Mouse (Mus musculus) lung, postnatal 36 days (tissue): ENCODE measurements around the gene Uck2.

ENCODE experiments used
- DNase-seq: peaks from one replicate; pipeline ENCODE4 v3.0.0; 2022; ENCODE audit warnings: mixed read lengths

Gene Uck2

DNA sequence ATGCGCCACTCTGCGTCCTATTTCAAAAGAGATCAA lies at the start of gene Uck2:
Uck2 (minus strand) TSS at position 1 of the 36 bp plus-strand sequence.
- no peak for DNase-seq

DNA sequence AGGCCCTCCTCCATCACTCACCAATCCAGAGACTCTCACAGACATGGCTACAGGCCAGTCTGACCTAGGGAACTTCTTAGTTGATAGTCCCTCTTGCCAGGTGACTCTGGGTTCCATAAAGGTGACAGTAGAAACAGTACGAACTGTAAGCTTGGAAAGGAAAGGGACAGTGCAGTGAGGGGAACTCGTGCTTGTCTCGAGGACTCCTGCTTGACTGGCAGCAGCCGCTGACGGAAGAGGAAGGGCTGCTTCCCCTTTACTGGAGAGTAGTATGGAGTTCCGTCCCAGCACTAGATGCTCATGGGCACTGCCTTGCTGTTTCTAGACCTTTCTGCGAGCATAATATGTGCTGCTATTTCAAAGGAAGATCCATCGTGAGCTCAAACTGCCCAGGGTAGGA lies 46.0 kb upstream of the Uck2 start:
- DNase-seq, result peak; percentile 40

DNA sequence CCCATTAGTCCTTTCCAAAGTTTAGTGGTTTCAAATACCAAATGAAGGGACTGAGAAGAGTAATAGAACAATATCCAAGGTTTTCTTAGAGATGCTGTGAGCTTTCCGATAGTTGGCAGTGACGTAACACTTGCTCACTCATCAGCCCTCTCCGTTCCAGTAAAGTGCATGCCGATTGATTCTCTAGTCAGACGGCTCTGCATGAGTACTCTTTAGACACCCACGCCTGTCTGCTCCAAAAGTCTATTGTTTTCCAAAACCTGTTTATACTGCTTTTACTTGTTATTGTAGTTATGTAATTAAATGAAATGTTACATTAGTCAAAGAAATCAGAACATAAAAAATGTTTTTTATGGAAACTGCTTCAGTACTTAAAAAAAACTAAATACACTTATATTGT lies 43.7 kb upstream of the Uck2 start:
- no peak for DNase-seq

DNA sequence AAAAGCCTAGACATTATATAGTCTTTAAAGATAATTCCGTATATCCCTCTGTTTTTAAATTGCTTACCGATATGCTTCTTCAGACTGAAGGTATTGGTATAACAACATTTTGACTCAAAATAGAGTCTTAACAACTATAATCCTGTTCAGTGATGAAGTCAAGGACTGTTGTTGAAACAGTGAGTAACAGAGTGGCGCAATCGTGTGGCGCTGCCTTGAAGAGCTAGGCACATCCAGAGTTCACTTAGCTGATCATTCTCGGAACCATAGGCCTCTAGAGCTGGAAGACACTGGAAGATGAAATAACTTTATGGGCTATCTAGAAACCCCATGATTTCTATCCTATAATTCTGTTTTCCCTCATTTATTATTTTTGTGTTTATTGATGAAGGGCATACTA lies 36.6 kb upstream of the Uck2 start:
- DNase-seq, result no peak

DNA sequence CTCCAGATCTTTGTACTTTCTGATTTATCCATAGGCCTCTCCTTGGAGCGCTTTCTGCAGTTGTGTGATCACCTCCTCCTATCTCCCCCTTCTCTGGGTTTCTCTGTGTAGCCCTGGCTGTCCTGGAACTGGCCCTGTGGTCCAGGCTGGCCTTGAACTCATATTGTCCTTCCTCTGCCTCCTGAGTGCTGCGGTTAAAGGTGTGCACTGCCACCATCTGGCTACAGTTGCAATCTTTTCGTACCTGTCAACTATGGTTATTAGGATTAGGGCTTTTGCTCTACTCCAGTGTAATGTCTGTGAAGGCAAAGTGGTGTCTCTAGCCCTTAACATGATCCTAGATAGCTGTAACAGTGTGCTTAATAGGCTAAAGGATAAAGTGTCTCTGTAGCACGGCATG lies 28.1 kb upstream of the Uck2 start:
- no peak for DNase-seq

DNA sequence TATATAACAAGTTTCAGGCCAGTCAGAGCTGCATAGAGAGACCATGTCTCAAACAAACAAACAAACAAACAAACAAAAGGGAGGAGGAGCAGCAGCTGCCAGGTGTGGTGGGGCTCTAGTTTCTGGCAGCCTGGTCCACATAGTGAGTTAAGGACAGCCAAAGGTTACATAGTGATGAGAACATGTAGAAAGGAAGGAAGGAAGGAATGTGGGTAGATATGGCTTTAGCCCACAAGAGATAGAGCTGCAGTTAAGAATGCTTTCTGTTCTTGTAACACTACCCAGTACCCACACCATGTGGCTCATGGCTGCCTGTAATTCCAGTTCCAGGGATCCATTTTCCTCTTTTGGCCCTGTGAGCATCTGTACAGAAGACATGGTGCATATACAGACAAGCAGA lies 27.2 kb upstream of the Uck2 start:
- no peak for DNase-seq

DNA sequence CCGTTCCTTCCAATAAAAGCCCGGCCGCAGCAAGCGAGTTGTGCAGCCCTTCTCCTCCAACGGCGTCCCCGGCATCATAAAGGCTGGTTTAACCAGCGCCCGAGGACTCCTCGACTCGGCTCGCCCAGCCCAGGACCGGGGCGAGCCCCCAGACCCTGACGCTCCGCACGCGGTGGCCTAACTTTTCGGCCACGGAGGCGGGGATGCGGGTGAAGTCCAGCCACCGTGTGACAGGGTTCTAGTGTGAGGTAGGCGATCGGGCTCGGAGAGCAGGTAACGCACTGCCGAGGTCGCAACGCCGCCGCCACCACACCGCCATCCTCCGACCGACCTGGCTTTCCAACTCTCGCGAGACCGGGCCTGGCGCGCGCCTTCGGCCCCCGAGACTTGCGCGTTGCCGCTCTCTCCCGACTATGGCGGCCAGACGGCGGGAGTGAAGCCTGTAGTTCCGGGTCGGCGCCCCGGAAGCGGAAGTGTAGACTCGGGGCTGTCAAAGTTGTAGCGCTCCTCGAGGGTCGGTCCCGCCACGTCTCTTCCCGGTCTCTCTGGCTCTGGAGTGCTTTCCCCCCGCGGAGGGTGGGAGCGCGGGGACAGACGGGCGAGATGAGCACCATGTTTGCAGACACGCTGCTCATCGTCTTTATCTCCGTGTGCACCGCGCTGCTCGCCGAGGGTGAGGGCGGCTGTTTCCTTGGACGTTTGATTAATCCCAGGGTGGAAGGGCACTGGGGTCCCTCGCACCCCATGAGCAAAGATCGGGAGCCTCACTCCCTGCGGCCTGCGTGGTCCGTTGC lies 23.3 kb upstream of the Uck2 start, which contains the start of gene Tmco1:
Tmco1 (plus strand) TSS at position 118 of the 794 bp plus-strand sequence.
- DNase-seq, result peak; percentile 98

DNA sequence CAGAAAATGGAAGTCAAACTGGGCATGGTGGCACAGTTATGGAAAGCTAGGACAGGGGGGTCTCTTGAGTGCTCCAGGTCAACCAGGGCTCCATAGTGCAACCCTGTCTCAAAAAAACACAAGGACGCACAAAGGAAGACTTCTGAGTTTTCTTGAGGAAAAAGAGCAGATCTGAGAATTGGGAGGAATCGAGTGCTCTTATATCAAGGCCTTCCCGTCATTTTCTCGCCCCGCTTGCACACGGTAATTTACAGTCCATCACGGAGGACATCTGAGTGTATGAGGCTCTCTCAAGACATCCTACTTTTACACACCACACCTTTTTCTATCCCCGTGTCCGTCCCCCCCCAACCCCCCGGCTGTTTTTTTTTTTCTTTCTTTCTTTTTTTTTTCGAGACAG lies 22.6 kb upstream of the Uck2 start:
- no peak for DNase-seq

DNA sequence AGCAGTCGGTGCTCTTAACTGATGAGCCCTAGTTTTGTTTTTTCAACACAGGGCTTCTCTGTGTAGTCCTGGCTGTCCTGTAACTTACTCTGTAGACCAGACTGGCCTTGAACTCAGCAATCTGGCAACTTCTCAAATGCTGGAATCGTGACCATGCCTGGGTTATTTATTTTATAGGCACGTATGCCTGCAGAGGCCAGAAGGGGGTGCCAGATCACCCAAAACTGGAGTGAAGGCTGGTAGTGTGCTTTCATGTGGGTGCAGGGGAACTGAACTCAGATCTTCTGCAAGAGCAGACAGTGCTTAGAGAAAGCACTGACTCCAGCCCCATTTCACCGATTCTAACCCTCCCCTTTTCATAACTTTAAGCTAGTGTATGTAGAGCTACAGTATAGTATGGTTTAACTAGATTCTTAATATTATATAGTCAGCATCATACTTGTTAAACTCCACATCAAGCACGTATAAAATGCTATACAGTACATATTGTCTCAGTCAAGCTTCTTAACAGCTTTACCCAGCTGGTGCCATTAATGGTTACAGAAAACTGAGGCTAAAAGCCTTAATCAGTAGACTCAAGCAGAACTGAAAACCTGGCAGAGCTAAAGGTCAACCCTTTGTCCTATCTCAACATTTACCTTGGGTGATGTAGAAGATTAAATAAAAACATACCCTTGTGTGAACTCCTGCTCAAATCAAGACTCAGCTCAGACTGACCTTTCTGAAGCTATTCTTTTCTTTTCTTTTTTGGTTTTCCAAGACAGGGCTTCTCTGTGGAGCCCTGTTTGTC lies 21.5 kb upstream of the Uck2 start:
- peak; percentile 80 for DNase-seq

DNA sequence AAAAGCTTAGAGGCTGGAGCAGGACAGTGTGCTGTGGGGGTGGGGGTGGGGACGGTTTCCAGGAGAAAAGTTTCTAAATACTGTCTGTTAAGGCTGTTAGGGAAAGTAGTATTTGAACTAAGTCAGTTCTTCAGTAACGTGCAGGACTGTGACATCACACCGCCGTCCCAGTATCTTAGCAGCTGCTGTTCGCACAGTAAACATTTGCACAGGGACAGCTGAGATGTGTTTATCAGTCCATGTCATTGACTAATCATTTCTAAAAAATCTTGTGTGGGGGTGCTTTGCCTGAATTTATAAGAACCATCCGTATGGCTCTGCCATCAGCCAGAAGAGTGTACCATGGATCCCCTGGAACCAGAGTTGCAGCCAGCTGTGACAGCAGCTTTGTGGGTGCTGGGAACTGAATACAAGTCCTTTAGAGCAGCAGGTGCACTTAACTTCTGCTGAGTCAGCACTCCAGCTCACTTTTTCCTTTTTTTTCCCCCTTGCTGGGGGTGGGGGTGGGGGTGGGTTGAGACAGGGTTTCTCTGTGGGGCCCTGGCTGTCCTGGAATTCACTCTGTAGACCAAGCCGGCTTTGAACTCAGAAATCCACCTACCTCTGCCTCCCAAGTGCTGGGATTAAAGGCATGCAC lies 20.5 kb upstream of the Uck2 start:
- DNase-seq, result no peak

DNA sequence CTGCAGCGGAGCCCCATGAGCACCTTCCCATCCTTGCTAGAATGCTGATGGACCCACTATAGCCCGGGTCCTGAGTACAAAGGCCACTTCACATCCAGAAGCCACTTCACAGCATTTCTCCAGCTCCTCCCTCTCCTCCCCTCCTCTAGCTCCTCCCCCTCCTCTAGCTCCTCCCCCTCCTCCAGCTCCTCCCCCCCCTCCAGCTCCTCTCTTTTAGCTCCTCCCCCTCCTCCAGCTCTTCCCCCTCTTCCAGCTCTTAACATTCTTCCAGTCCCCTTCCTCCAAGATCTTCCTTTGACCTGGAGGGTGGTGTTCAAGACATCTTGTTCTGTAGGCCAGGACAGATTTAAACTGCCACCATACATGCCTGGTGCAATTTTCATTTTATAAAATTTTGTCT lies 15.0 kb upstream of the Uck2 start:
- DNase-seq, result no peak

DNA sequence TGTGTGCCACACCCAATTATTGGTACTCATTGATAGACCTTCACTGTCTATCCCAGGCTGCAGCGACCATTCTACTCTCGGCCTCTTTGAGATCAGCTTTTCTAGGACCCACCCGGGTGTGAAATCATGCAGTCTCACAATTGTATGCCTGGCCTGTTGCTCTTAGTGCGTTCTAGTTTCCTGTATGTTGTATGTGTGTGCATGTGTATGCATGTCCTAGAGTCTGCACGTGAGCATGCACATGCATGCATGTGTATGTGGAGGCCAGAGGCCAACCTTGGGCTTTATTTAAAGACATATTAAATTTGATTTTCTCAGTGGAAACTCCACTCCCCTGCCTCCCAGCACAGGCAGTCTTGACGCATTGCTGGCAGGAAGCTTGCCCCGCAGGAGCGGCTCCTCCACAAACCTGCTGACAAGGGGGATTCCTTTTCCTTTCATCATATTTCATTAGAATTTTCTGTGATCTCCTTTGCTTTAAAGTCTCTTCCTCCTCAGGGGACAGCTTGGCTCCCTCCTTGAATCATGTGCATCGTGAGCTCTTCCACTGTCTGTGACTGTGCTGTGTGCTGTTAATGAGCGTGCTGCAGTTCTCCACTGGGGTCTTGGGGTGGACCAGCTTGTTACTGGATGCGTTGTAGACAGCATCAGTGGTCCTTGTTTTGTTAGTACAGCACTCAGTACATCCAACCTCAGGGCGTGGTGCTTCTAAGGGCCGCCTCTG lies 10.7 kb upstream of the Uck2 start:
- no peak for DNase-seq

DNA sequence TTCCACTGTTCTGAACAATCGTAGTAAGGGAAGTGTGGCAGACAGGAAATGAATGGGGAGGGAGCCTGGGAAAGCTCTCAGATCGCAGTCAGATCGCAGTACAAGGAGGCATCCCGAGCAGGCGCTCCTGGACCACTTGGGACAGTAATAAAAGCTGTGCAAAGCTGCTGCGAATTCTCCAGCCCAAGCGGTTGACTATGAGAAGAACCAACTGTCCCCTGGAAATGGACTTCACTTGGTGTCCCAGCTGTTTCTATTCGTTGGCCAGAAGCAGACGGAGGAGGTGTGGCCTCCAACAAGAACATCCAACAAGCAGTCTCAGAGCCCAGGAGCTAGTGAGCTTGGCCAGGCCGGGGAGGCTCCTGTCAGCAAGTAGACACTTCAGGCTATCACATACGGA lies 7.3 kb upstream of the Uck2 start:
- DNase-seq, result peak; percentile 73

DNA sequence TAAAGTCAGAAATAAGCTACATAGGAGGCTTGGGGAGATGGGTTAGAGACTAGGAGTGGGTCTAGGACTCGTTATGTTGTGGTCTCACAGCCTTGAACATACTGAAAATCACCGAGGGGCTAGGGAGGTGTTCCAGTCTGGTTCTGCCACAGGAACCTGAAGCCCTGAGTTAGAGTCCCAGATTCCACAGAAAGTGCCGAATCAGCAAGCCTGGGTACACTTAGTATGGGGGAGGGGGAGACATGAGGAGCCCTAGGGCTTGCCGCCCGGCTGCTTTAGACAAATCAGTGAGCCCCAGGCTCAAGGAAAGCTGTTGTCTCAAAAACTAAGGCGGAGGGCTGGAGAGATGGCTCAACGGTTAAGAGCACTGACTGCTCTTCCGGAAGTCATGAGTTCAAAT lies 6.5 kb upstream of the Uck2 start:
- DNase-seq, result no peak

DNA sequence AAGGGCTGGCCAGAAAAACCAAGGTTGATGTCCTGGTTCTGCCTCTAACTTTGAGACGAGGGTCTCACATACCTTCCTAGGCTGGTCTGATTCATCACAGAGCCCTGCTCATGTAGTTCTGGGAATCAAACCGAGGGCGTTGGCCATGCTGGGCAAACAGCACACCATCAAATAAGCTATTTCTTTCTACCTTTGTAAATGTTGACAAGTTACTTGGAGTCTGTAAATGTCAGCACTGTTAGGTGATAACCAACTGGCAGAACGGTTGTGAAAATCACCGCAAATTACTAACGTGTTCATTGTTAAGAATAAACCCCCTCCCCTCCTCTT lies 5.1 kb upstream of the Uck2 start:
- DNase-seq, result no peak

DNA sequence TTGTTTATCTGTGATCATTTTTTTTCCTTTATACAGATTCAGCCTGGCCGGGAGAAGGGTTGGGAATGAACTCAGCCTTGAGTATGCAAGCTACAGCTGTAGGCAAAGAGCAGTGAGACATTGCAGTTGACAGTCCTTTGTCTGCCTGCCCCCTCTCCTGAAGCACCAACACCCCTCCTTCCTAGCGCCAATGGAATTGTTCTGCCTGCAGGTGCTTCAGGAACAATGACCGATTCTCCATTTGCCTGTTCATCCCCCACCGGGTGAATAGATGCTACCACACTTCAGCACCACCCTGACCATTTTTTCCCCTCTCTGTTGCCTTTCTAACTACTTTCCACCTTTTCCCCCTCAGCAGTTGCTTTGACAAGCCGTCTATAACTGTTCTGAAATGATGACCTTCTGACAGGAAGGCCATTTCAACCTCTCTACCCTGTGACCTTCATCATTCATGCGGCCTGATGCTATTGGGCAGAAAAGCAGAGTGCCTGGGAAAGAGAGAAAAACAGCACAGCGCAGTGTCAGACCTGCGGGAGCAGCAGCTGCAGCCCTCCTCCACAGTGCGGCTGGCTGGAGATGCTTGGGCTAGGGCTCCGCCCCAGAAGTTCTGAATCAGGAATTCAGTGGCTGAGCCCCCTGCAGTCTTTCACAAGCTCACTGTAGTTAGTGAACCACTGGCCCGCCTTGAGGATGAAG lies 4.6 kb upstream of the Uck2 start:
- DNase-seq, result no peak

DNA sequence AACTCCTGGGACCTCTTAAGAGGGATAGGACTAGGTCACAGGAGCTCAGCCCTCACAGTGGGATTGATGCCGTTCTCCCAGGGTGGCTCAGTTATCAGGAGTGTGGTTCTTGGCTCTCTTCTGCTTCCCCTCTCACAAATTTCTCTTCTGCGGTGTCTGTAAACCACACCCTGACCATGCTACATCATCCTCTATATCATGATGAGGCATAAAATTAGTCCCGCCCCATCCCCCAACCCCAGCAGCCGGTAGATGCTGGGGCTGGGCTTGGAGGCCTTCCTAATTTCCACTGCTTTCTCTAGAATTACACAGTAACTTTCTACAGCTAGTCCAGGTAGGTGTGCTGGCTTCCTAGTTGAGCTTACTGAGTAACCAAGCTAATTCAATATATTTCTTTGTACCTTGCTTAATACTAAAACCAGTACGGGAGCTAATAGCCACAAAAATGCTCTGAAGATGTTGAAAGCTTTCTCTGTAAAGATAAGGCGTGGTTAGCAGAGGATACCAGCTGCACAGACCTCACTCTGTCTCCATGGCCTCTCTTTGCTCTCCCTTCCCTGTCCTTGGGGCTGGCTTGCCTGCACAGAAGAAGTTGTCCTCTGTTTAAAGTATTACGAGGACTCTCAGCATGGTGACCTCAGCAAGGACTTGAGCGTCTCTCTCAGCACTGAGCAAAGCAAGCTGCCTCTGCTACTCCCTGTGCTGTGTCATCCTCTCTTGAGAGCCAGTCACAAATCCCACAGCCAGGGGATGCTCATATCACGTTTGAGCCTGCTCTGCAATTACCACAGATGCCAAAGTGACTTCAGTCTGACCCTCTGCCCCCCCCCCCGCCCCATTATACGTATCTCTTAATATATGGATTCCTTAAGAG lies 3.8 kb upstream of the Uck2 start:
- no peak for DNase-seq

DNA sequence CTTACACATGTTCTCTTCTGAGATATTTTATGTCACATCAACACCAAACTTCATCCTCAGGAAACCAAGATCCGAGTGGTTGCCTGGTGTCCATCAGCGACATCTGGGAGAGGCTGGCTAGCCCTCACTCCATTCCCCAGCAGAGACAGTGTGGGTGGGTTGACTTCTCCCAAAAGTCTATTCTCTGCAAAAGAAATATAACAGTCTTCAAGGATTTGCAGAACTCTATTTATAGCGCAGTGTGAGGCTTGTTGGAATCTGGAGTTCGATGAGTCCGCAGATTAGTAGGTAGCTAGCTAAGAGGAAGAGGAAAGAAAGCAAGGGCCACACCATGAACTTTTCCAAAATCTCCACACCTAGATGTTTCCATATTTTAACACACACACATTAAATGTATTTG lies 2.0 kb upstream of the Uck2 start:
- DNase-seq, result no peak

DNA sequence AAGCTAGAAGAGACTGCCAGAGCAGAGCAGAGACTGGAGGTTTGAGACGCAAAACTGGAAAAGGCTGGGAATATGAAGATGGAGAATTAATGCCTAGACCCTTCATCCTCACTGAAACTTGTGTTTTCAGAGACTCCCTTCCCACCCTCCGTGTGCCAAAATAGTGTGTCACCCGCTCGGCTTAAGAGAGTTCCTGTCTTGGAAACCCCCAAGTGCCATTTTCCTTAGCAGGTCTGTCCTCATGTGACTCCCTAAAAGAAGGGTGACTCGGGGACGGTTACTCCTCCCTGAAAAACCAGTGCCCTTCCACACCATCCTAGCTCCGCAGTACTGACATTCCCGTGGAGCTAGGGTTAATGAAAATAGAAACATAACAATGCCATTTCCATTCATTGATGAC lies 236 bp upstream of the Uck2 start:
- no peak for DNase-seq

DNA sequence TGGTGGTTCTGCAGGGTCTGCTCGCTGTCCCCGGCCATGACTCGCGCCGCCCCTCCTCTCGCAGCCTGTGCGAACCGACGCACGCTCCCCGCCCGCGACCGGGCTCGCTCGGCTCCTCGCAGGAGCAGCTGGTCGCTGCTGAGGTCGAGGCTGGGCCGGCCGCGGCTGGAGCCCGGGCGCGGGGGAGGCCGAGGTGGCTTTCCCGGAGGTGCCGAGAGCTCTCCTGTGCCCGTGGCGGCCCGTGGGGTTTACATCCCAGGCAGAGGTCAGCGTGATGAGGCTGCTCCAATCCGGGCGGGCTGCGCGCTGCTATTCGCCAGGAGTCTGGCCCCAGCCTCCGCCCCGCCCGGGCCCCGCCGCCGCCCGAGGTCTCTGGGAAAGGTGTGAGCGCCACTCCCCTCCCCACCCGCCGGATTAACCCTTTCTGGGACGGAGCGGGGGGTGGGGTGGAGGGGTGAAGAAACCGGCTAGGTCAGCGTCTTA lies 242 bp downstream of the Uck2 start:
- DNase-seq, result peak; percentile 90

DNA sequence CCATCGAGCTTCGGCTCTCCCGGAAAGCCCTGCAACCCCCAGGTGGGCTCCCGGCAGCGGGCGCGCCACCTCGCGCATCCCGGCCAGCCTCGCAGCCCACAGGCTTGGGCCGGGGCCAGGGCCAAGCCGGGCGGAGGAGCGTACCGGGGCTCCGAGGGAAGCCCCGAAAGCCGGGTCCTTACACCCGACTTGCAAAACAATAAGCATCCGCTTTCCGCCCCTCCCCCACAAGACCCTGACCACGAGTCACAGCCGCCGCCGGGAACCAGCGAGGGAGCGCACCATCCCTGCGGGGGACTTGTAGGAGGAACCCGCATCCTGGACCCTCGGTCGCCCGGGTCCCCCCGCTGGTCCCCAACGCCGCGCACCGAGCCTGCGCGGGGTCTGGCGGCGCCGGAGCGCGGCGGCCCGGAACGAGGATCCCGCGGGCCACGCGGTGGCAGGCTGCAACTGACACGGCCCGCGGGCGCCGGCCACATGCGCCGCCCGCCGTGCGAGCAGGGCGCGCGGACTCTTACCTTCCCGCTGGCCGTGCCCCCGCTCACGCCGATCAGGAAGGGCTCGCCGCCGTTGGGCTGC lies 773 bp downstream of the Uck2 start:
- peak; percentile 52 for DNase-seq
